Mouse (Mus musculus) thymus, adult 2 months (tissue): ENCODE results near the gene Fnip2. TPM values are rescaled to one million over a fixed set of nuclear protein-coding genes. Genes with fewer than 3 reads are reported as not detected.

Experiments
- DNase-seq: peaks from one replicate; pipeline ENCODE4 v3.0.0; 2021
- H3K27ac ChIP-seq: fragments of 200-500 bp; 2 replicates; pipeline ENCODE4 v1.5.1; 2012; ENCODE audit warnings: low read length, control low read depth; ENCODE audit not compliant: control insufficient read depth, insufficient read depth
- H3K27me3 ChIP-seq: fragments of 200-500 bp; 2 replicates; pipeline ENCODE4 v1.6.1; 2012; ENCODE audit warnings: mild to moderate bottlenecking, low read length, moderate library complexity, mixed read lengths; ENCODE audit not compliant: control insufficient read depth, insufficient read depth
- H3K36me3 ChIP-seq: fragments of 200-500 bp; 2 replicates; pipeline ENCODE4 v1.6.1; 2012; ENCODE audit warnings: mild to moderate bottlenecking, low read length, moderate library complexity; ENCODE audit not compliant: control insufficient read depth, insufficient read depth
- H3K4me1 ChIP-seq: fragments of 200-500 bp; replicated peaks from 2 replicates; pipeline ENCODE4 v1.6.1; 2012; ENCODE audit warnings: low read length; ENCODE audit not compliant: control insufficient read depth, insufficient read depth
- H3K4me3 ChIP-seq: fragments of 200-500 bp; 2 replicates; pipeline ENCODE4 v1.5.1; 2012; ENCODE audit warnings: mild to moderate bottlenecking, low read length, control low read depth, moderate library complexity; ENCODE audit not compliant: control insufficient read depth, insufficient read depth
- CTCF ChIP-seq: fragments of 200-500 bp; IDR thresholded peaks from 2 replicates; pipeline ENCODE4 v1.5.1; 2012; ENCODE audit warnings: mild to moderate bottlenecking, control low read depth, low read length, moderate library complexity, borderline replicate concordance; ENCODE audit not compliant: control insufficient read depth, poor library complexity, insufficient read depth; ENCODE audit errors: extremely low read depth
- POLR2A ChIP-seq: fragments of 200-500 bp; IDR thresholded peaks from 2 replicates; pipeline ENCODE4 v1.6.1; 2012; ENCODE audit warnings: mild to moderate bottlenecking, low read length, control low read depth, moderate library complexity; ENCODE audit not compliant: control insufficient read depth, poor library complexity, insufficient read depth; ENCODE audit errors: extremely low read depth
- WGBS: fragments of 180-500 bp; shearing (Covaris S2); methylation state at CpG from one replicate; pipeline ENCODE4 v1.1.7; 2018; 5-methylcytosine and 5-hydroxymethylcytosine counted together
- polyA plus RNA-seq: library from polyadenylated mRNA; depleted of rRNA; stranded (reverse); fragments of >200 nt; gene quantifications from 2 replicates; pipeline ENCODE4 v1.2.3, GENCODE M21; 2012

Gene Fnip2
- polyA plus RNA-seq, 1 experiment, result 2.7 TPM

- H3K4me3 ChIP-seq, result no peak overlapping the region
- H3K27ac ChIP-seq, result no peak overlapping the region
These were observed 2.6 kb downstream of the Fnip2 start for GRCm38 (mm10) chr3:79564875-79565606.

GRCm38 (mm10) chr3:79563511-79563910 is 4.1 kb downstream of the Fnip2 start:
- TF ChIP-seq CTCF, result no peak
- TF ChIP-seq POLR2A, result no peak
- Histone ChIP-seq H3K27ac (no peak overlapping the region), H3K4me3 (no peak overlapping the region), H3K36me3 (no peaks in the 10 kb centered on the region), H3K27me3 (peaks cover 5% of the 10 kb centered on the region; the same call in 1 of the 2 replicates), H3K4me1 (peaks cover 8% of the 10 kb centered on the region)
- 89% methylated on average over 2 of the region's 2 CpGs for WGBS
- DNase-seq, result no peak

More at GRCm38 (mm10) chr3:79564875-79565606, 2.6 kb downstream of the Fnip2 start:
- TF ChIP-seq CTCF, result no peak
- no peak for TF ChIP-seq POLR2A
- no peak for DNase-seq
- 90% methylated on average over 10 of the region's 10 CpGs for WGBS
- peaks cover 5% of the 10 kb centered on the region; the same call in 1 of the 2 replicates for H3K27me3 ChIP-seq
- peaks cover 8% of the 10 kb centered on the region for H3K4me1 ChIP-seq
- no peaks in the 10 kb centered on the region for H3K36me3 ChIP-seq

GRCm38 (mm10) chr3:79561784-79562715 is 5.5 kb downstream of the Fnip2 start:
- no peak for DNase-seq
- peaks cover 2% of the 10 kb centered on the region; the same call in 1 of the 2 replicates for H3K27me3 ChIP-seq
- H3K27ac ChIP-seq, result no peak overlapping the region
- no peak for TF ChIP-seq POLR2A
- TF ChIP-seq CTCF, result no peak
- 87% methylated on average over 10 of the region's 10 CpGs for WGBS
- H3K36me3 ChIP-seq, result no peaks in the 10 kb centered on the region
- peaks cover under 1% of the 10 kb centered on the region for H3K4me1 ChIP-seq
- H3K4me3 ChIP-seq, result no peak overlapping the region

- no peaks in the 10 kb centered on the region; the same call in 1 of the 2 replicates for H3K27me3 ChIP-seq
- H3K36me3 ChIP-seq, result no peaks in the 10 kb centered on the region
- H3K4me1 ChIP-seq, result no peaks in the 10 kb centered on the region
- 94% methylated on average over 6 of the region's 6 CpGs for WGBS
- DNase-seq, result no peak
- H3K4me3 ChIP-seq, result no peak overlapping the region
- H3K27ac ChIP-seq, result no peak overlapping the region
- TF ChIP-seq POLR2A (no peak), CTCF (no peak)
These were observed 7.0 kb downstream of the Fnip2 start for GRCm38 (mm10) chr3:79560555-79560954.

- no peak for DNase-seq
- no peak for TF ChIP-seq POLR2A
- no peak for TF ChIP-seq CTCF
- Histone ChIP-seq H3K27me3 (no peaks in the 10 kb centered on the region), H3K4me1 (no peaks in the 10 kb centered on the region), H3K27ac (no peak overlapping the region), H3K4me3 (no peak overlapping the region), H3K36me3 (no peaks in the 10 kb centered on the region)
- 73% methylated on average over 5 of the region's 5 CpGs for WGBS
These were observed 7.9 kb downstream of the Fnip2 start for GRCm38 (mm10) chr3:79559773-79560045.

GRCm38 (mm10) chr3:79559021-79559772 is 8.4 kb downstream of the Fnip2 start:
- TF ChIP-seq POLR2A (no peak), CTCF (no peak)
- no peak overlapping the region for H3K27ac ChIP-seq

More at GRCm38 (mm10) chr3:79559021-79559772, 8.4 kb downstream of the Fnip2 start:
- Histone ChIP-seq H3K27me3 (no peaks in the 10 kb centered on the region), H3K4me1 (no peaks in the 10 kb centered on the region), H3K36me3 (no peaks in the 10 kb centered on the region), H3K4me3 (no peak overlapping the region)
- WGBS, result 64% methylated on average over 9 of the region's 9 CpGs
- no peak for DNase-seq
